27 mouse cellular contexts compared by ENCODE assay signal in the genomic region with DNA sequence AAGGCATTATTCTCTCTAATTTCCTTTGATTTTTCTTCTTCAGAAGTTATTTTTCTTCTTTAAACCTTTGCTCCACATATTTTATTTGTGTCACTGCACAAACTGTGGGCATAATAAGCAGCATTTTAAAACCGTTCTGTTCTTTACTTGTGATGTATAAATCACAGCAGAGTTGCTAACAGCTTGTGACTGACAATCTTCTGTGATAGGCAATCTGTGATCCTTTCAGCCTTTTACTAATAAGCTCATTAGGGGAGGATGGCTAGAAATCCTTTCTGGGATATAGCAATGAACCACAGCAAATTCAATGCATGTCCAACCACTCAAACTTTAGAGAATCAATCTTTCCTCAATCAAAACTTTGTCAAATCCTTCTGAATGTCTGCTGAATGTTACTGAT.
A peak's percentile ranks its signal among the peaks of the same experiment; 100 is the strongest.
DNase-seq lines count a peak whose midpoint lies in the region; ATAC-seq lines count a peak whose summit lies in the region.
"Had no signal": no experiment of that assay in that cellular context is flagged by ENCODE, and none has a peak within 500 bp of the region (broad histone marks: within the 10 kb centered on the region; RNA-seq: fewer than 3 reads in every experiment).

No protein-coding gene starts in this region.

- DNase-seq in layer of hippocampus, adult 9-10 months (ENCODE audit: low spot score), result peak; percentile 6
- no peak for DNase-seq in layer of hippocampus, postnatal 10 days (ENCODE audit: low spot score in 2 of 2)
- peak; percentile 24 for DNase-seq in brain, embryonic 18.5 days (ENCODE audit: low read depth, low spot score)
- DNase-seq in urinary bladder, adult 18-20 months (ENCODE audit: low spot score in 2 of 2), result no peak
- no peak for DNase-seq in kidney, postnatal 25 days
- no peak for DNase-seq in B cell, adult 2 months
- DNase-seq: adrenal gland, postnatal 25 days; cerebellum, adult 9-10 months; cerebellum, postnatal 36 days; heart, adult 2 months; heart, postnatal 4 days; kidney, adult 8-10 months; liver; lung, adult 2 months; lung, postnatal 10 days; right cerebral cortex, postnatal 25 days; spleen, adult 18-20 months; thymus, adult 18-20 months; thymus, postnatal 25 days had no signal

- H3K9ac ChIP-seq in forebrain, embryonic 15.5 days (replicated peaks), result no peak overlapping the region
- H3K9ac ChIP-seq: heart, embryonic 12.5 days; hindbrain, embryonic 13.5 days; liver, embryonic 14.5 days; neural tube, embryonic 13.5 days had no signal

- H3K36me3 ChIP-seq in forebrain, embryonic 15.5 days, result no peaks in the 10 kb centered on the region
- H3K36me3 ChIP-seq: heart, embryonic 12.5 days; hindbrain, embryonic 13.5 days; neural tube, embryonic 13.5 days had no signal

- H3K4me2 ChIP-seq in forebrain, embryonic 15.5 days (replicated peaks), result no peak overlapping the region
- H3K4me2 ChIP-seq: heart, embryonic 12.5 days; hindbrain, embryonic 13.5 days; neural tube, embryonic 13.5 days had no signal

- peak; percentile 51; the same call in 1 of the 2 replicates for ATAC-seq in forebrain, embryonic 15.5 days (replicated peaks)
- ATAC-seq: intestine, embryonic 16.5 days had no signal

- no peaks in the 10 kb centered on the region for H3K27me3 ChIP-seq in forebrain, embryonic 15.5 days
- H3K27me3 ChIP-seq: heart, embryonic 12.5 days; hindbrain, embryonic 13.5 days; neural tube, embryonic 13.5 days had no signal

- 7% methylated on average over 1 of the region's 1 CpGs for WGBS in forebrain, embryonic 15.5 days

- H3K27ac ChIP-seq in forebrain, embryonic 15.5 days (replicated peaks), result peak overlapping the region; percentile 63
- H3K27ac ChIP-seq: heart, adult 2 months; hindbrain, embryonic 13.5 days; kidney, postnatal 0 days; liver, embryonic 14.5 days; neural tube, embryonic 13.5 days; stomach, postnatal 0 days had no signal

- H3K9me3 ChIP-seq in forebrain, embryonic 15.5 days, result no peaks in the 10 kb centered on the region
- H3K9me3 ChIP-seq: hindbrain, embryonic 13.5 days had no signal

- H3K4me1 ChIP-seq in forebrain, embryonic 15.5 days, result no peaks in the 10 kb centered on the region
- H3K4me1 ChIP-seq: heart, embryonic 12.5 days; hindbrain, embryonic 13.5 days; neural tube, embryonic 13.5 days had no signal

- H3K4me3 ChIP-seq in forebrain, embryonic 15.5 days, result no peak overlapping the region
- H3K4me3 ChIP-seq: heart, adult 2 months; heart, embryonic 12.5 days; hindbrain, embryonic 13.5 days; neural tube, embryonic 13.5 days had no signal

Comparison
In these comparisons a context has a peak if more than half of its experiments do, and no peak if none do; other contexts are left out.
1. DNase-seq: peak in layer of hippocampus, adult 9-10 months (single experiment) and brain, embryonic 18.5 days (single experiment); none in layer of hippocampus, postnatal 10 days (0 of 2), urinary bladder, adult 18-20 months (0 of 2), kidney, postnatal 25 days (0 of 2) and B cell, adult 2 months (0 of 2).